Mouse (Mus musculus): ENCODE results near the gene Hemgn.
A peak's percentile ranks its signal among the peaks of the same experiment; 100 is the strongest.

Hemgn gene

GRCm38 (mm10) chr4:46413406-46413805 is at the start of gene Hemgn:
Gene Hemgn, minus strand, starts transcription at chr4:46413506.
- DNase-seq (ENCODE audit: low read depth, low spot score), result no peak

GRCm38 (mm10) chr4:46458411-46458810 is 45.1 kb upstream of the Hemgn start:
- no peak for DNase-seq (ENCODE audit: low read depth, low spot score)

GRCm38 (mm10) chr4:46457186-46457585 is 43.9 kb upstream of the Hemgn start:
- no peak for DNase-seq (ENCODE audit: low read depth, low spot score)

- DNase-seq (ENCODE audit: low read depth, low spot score), result no peak
These were observed 43.5 kb upstream of the Hemgn start for GRCm38 (mm10) chr4:46456762-46457161.

- DNase-seq (ENCODE audit: low read depth, low spot score), result no peak
These were observed 41.0 kb upstream of the Hemgn start for GRCm38 (mm10) chr4:46454097-46454864.

GRCm38 (mm10) chr4:46452855-46453719 is 39.8 kb upstream of the Hemgn start:
- DNase-seq (ENCODE audit: low read depth, low spot score), result no peak

- DNase-seq (ENCODE audit: low read depth, low spot score), result peak; percentile 93
These were observed 39.2 kb upstream of the Hemgn start for GRCm38 (mm10) chr4:46452481-46452850.

GRCm38 (mm10) chr4:46451758-46452480 is 38.6 kb upstream of the Hemgn start:
- peak; percentile 71 for DNase-seq (ENCODE audit: low read depth, low spot score)

GRCm38 (mm10) chr4:46451240-46451757 is 38.0 kb upstream of the Hemgn start:
- DNase-seq (ENCODE audit: low read depth, low spot score), result peak; percentile 63

- DNase-seq (ENCODE audit: low read depth, low spot score), result peak; percentile 97
These were observed 37.3 kb upstream of the Hemgn start, which contains the start of gene Anp32b for GRCm38 (mm10) chr4:46450519-46451131. Gene Anp32b, plus strand, starts transcription at chr4:46450902.

GRCm38 (mm10) chr4:46450020-46450518 is 36.8 kb upstream of the Hemgn start:
- DNase-seq (ENCODE audit: low read depth, low spot score), result no peak

GRCm38 (mm10) chr4:46448886-46449285 is 35.6 kb upstream of the Hemgn start:
- no peak for DNase-seq (ENCODE audit: low read depth, low spot score)

- DNase-seq (ENCODE audit: low read depth, low spot score), result no peak
These were observed 34.2 kb upstream of the Hemgn start for GRCm38 (mm10) chr4:46447461-46447860.

GRCm38 (mm10) chr4:46445237-46445945 is 32.1 kb upstream of the Hemgn start:
- DNase-seq (ENCODE audit: low read depth, low spot score), result peak; percentile 37

GRCm38 (mm10) chr4:46442501-46442900 is 29.2 kb upstream of the Hemgn start:
- no peak for DNase-seq (ENCODE audit: low read depth, low spot score)

GRCm38 (mm10) chr4:46432339-46433036 is 19.2 kb upstream of the Hemgn start:
- DNase-seq (ENCODE audit: low read depth, low spot score), result no peak

- no peak for DNase-seq (ENCODE audit: low read depth, low spot score)
These were observed 15.7 kb upstream of the Hemgn start for GRCm38 (mm10) chr4:46428903-46429499.

GRCm38 (mm10) chr4:46422625-46423024 is 9.3 kb upstream of the Hemgn start:
- no peak for DNase-seq (ENCODE audit: low read depth, low spot score)

GRCm38 (mm10) chr4:46418851-46419250 is 5.5 kb upstream of the Hemgn start:
- no peak for DNase-seq (ENCODE audit: low read depth, low spot score)
